Mouse (Mus musculus) T-helper 2 cell (primary cell): Measurements from ENCODE around the gene Sema3f.

Experiments
- in situ Hi-C: fragments of 300-600 bp; cut with MboI, MseI; formaldehyde crosslinking; loops from one replicate; pipeline ENCODE4 v1.15.1; 2025; ENCODE audit warnings: high pct_unique_total_duplicates

Gene Sema3f

GRCm38 (mm10) chr9:107709697-107710483, at the start of gene Sema3f:
Gene Sema3f (minus strand): TSS chr9:107710475.
- in situ Hi-C loops, result loop anchor here (5.0 kb wide), 1 partner anchor 58 kb away; no protein-coding TSS in a partner anchor

GRCm38 (mm10) chr9:107759593-107759992, 49.3 kb upstream of the Sema3f start:
- in situ Hi-C loops, result loop anchor here (25.0 kb wide), 1 partner anchor 922 kb away; no protein-coding TSS in a partner anchor

- in situ Hi-C loops, result loop anchor here (25.0 kb wide), 1 partner anchor 913 kb away; no protein-coding TSS in a partner anchor
Observed at GRCm38 (mm10) chr9:107750378-107750777, 40.1 kb upstream of the Sema3f start.

- in situ Hi-C loops, result loop anchor here (10.0 kb wide), 2 partner anchors 797 to 1543 kb away; partner anchors contain the start of gene Twf2
Observed at GRCm38 (mm10) chr9:107748063-107748462, 37.8 kb upstream of the Sema3f start.

GRCm38 (mm10) chr9:107747310-107747709, 37.0 kb upstream of the Sema3f start:
- in situ Hi-C loops, result loop anchor here (10.0 kb wide), 2 partner anchors 797 to 1543 kb away; partner anchors contain the start of gene Twf2

- in situ Hi-C loops, result loop anchor here (10.0 kb wide), 2 partner anchors 798 to 1542 kb away; partner anchors contain the start of gene Twf2
Observed at GRCm38 (mm10) chr9:107746679-107747078, 36.4 kb upstream of the Sema3f start.

GRCm38 (mm10) chr9:107744061-107744460, 33.8 kb upstream of the Sema3f start:
- in situ Hi-C loops, result loop anchor here (10.0 kb wide), 2 partner anchors 801 to 1539 kb away; partner anchors contain the start of gene Twf2

- in situ Hi-C loops, result no loop called here
Observed at GRCm38 (mm10) chr9:107738841-107739202, 28.5 kb upstream of the Sema3f start.

GRCm38 (mm10) chr9:107738020-107738840, 28.0 kb upstream of the Sema3f start:
- in situ Hi-C loops, result no loop called here

GRCm38 (mm10) chr9:107736185-107736485, 25.9 kb upstream of the Sema3f start:
- in situ Hi-C loops, result no loop called here

- in situ Hi-C loops, result no loop called here
Observed at GRCm38 (mm10) chr9:107735356-107736184, 25.3 kb upstream of the Sema3f start.

- in situ Hi-C loops, result loop anchor here (5.0 kb wide), 1 partner anchor 47 kb away; no protein-coding TSS in a partner anchor
Observed at GRCm38 (mm10) chr9:107734567-107734971, 24.3 kb upstream of the Sema3f start.

- in situ Hi-C loops, result loop anchor here (5.0 kb wide), 1 partner anchor 42 kb away; no protein-coding TSS in a partner anchor
Observed at GRCm38 (mm10) chr9:107729709-107730108, 19.4 kb upstream of the Sema3f start.

- in situ Hi-C loops, result no loop called here
Observed at GRCm38 (mm10) chr9:107728919-107729670, 18.8 kb upstream of the Sema3f start.

- in situ Hi-C loops, result no loop called here
Observed at GRCm38 (mm10) chr9:107727041-107727440, 16.8 kb upstream of the Sema3f start.

- in situ Hi-C loops, result no loop called here
Observed at GRCm38 (mm10) chr9:107724796-107725195, 14.5 kb upstream of the Sema3f start.

GRCm38 (mm10) chr9:107723794-107724531, 13.7 kb upstream of the Sema3f start:
- in situ Hi-C loops, result no loop called here

GRCm38 (mm10) chr9:107723292-107723691, 13.0 kb upstream of the Sema3f start:
- in situ Hi-C loops, result no loop called here

- in situ Hi-C loops, result no loop called here
Observed at GRCm38 (mm10) chr9:107718781-107719540, 8.7 kb upstream of the Sema3f start.
